Mouse (Mus musculus): ENCODE measurements around the gene B430306N03Rik.
A peak's percentile ranks its signal among the peaks of the same experiment; 100 is the strongest.

Gene B430306N03Rik

DNA sequence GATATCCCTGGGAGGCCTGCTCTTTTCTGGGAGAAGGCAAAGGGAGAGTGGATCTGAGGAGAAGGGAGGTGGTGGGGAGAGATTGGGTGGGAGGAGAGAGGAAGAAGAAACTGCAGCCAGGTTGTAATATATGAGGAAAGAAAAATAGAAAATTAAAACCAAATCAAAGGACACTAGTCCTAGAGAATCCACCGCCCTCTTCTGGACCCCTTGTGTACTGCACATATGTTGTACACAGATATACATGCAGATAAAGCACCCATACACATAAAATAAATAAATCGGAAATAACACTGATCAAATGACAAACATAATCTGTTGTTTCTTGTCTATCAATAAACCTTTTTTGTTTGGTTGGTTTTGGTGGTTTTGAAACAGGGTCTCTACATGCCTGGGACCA lies 28.7 kb upstream of the B430306N03Rik start:
- no peaks in the 10 kb centered on the region for H3K27me3 ChIP-seq (ENCODE audit: control insufficient read depth, insufficient read depth, low read length, poor library complexity, severe bottlenecking)
- peak; percentile 65 for DNase-seq (ENCODE audit: low read depth, low spot score)
- H3K36me3 ChIP-seq (ENCODE audit: control insufficient read depth, insufficient read depth, low read length, poor library complexity, severe bottlenecking) = no peaks in the 10 kb centered on the region

- Histone ChIP-seq H3K36me3 (ENCODE audit: control insufficient read depth, insufficient read depth, low read length, poor library complexity, severe bottlenecking) (no peaks in the 10 kb centered on the region), H3K27me3 (ENCODE audit: control insufficient read depth, insufficient read depth, low read length, poor library complexity, severe bottlenecking) (no peaks in the 10 kb centered on the region)
- DNase-seq (ENCODE audit: low read depth, low spot score) = peak; percentile 82
Measured at GRCm38 (mm10) chr17:48293500-48294194, 22.3 kb upstream of the B430306N03Rik start.

DNA sequence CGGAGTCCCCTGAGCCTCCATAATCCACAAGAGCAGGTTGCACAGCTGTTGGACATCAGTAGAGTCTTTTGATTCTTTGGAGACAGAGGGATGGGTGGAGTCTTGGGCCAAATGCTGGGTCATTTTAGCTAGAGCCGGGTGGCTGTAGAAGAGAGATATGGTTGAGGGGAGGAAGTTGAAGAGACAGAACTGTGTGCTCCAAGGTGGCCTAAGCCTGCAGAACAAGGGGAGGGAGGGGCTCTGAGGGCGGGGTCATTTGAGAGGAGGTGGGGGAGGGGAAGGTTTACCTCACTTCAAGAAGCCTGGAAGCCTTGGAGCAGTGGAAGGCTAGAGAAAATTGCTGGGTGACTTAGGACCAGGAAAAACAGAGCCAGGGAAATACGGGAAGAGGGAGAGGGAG lies 16.7 kb upstream of the B430306N03Rik start, which contains the start of gene Treml2:
TSS of gene Treml2 (plus strand) at position 296 of the 400 bp plus-strand sequence.
- Histone ChIP-seq H3K36me3 (ENCODE audit: control insufficient read depth, insufficient read depth, low read length, poor library complexity, severe bottlenecking) (peaks cover 1% of the 10 kb centered on the region; the same call in 1 of the 2 replicates), H3K27me3 (ENCODE audit: control insufficient read depth, insufficient read depth, low read length, poor library complexity, severe bottlenecking) (no peaks in the 10 kb centered on the region)
- DNase-seq (ENCODE audit: low read depth, low spot score) = peak; percentile 66

DNA sequence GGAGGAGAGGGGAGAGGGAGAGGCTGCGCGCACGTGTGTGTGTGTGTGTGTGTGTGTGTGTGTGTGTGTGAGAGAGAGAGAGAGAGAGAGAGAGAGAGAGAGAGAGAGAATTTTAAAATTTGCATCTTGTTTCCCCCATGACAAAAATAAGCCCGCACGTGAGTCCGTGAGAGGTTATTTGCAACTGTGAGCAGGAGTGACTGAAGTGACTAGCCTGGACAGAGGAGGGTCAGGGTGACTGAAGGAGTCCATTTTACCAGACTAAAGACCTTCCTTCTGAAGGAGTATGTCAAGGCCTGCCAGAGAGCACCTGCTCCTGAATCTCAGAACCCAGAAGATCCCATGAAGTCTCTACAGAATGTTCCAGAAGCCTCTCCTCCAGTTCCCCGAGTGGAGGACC lies 16.2 kb upstream of the B430306N03Rik start:
- H3K36me3 ChIP-seq (ENCODE audit: control insufficient read depth, insufficient read depth, low read length, poor library complexity, severe bottlenecking) = peaks cover 1% of the 10 kb centered on the region; the same call in 1 of the 2 replicates
- DNase-seq (ENCODE audit: low read depth, low spot score) = peak; percentile 90
- no peaks in the 10 kb centered on the region for H3K27me3 ChIP-seq (ENCODE audit: control insufficient read depth, insufficient read depth, low read length, poor library complexity, severe bottlenecking)

DNA sequence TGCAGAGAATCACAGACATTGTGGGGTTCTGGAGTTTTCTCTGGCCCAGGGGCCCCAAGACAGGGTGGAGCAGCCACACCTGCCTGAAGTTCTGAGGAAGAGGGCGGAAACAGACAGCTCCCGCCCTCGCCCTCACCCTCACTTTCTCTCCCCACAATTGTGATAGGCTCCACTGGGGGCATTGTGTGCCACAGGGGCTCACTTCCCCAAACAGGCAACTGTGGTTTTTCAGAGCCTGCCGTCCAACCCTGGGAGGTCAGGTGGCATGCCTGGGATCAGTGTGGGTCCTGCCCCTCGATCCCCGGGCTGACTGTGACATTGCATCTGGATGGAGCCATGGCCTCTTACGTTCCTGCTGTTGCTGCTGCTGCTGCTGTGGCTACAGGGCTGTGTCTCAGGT lies 15.7 kb upstream of the B430306N03Rik start:
- peak; percentile 91 for DNase-seq (ENCODE audit: low read depth, low spot score)
- H3K36me3 ChIP-seq (ENCODE audit: control insufficient read depth, insufficient read depth, low read length, poor library complexity, severe bottlenecking) = peaks cover 1% of the 10 kb centered on the region; the same call in 1 of the 2 replicates
- H3K27me3 ChIP-seq (ENCODE audit: control insufficient read depth, insufficient read depth, low read length, poor library complexity, severe bottlenecking) = no peaks in the 10 kb centered on the region

GRCm38 (mm10) chr17:48300861-48301260 lies 15.1 kb upstream of the B430306N03Rik start:
- Histone ChIP-seq H3K27me3 (ENCODE audit: control insufficient read depth, insufficient read depth, low read length, poor library complexity, severe bottlenecking) (no peaks in the 10 kb centered on the region), H3K36me3 (ENCODE audit: control insufficient read depth, insufficient read depth, low read length, poor library complexity, severe bottlenecking) (peaks cover 1% of the 10 kb centered on the region; the same call in 1 of the 2 replicates)
- DNase-seq (ENCODE audit: low read depth, low spot score) = peak; percentile 68

DNA sequence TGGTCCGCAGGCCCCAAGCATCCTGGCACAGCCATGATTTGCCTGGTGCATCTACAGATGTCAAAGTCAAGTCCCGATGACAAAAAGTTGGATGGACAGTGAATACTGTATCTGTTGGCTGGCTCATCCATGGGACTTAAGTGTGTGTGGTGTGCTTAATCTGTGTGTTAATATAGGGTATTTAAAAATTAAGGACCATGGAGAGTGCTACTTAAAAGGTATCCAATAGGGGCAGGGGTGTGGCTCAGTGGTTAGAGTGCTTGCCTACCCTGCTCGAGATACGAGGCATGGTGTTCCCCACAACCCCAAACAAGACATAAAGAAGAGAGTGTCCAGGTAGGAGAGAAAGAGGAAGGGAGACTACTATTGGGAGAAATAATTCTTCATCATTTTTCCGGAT lies 14.1 kb upstream of the B430306N03Rik start:
- Histone ChIP-seq H3K27me3 (ENCODE audit: control insufficient read depth, insufficient read depth, low read length, poor library complexity, severe bottlenecking) (no peaks in the 10 kb centered on the region), H3K36me3 (ENCODE audit: control insufficient read depth, insufficient read depth, low read length, poor library complexity, severe bottlenecking) (peaks cover 1% of the 10 kb centered on the region; the same call in 1 of the 2 replicates)
- no peak for DNase-seq (ENCODE audit: low read depth, low spot score)

DNA sequence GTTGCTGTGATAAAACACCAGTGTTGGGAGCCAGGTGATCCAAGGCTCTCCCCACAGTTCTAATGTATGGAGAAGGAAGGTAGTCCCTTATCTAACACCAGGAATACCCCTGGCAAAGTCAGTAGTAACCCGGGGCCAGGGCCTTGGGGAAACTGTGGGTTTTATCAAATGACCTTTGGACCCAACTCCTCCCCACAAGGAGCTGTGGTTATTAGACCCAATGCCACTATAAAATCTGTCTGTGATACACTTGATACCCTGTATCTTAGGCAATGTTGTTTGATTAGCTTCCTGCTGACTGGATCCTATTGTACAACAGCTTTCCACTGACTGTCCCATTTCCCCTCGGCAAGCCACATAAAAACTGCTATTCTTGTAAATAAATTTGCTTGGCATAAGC lies 3.8 kb upstream of the B430306N03Rik start:
- no peaks in the 10 kb centered on the region; the same call in 1 of the 2 replicates for H3K27me3 ChIP-seq (ENCODE audit: control insufficient read depth, insufficient read depth, low read length, poor library complexity, severe bottlenecking)
- H3K36me3 ChIP-seq (ENCODE audit: control insufficient read depth, insufficient read depth, low read length, poor library complexity, severe bottlenecking) = peaks cover under 1% of the 10 kb centered on the region

GRCm38 (mm10) chr17:48318686-48319085 lies 2.7 kb downstream of the B430306N03Rik start:
- Histone ChIP-seq H3K36me3 (ENCODE audit: control insufficient read depth, insufficient read depth, low read length, poor library complexity, severe bottlenecking) (no peaks in the 10 kb centered on the region), H3K27me3 (ENCODE audit: control insufficient read depth, insufficient read depth, low read length, poor library complexity, severe bottlenecking) (no peaks in the 10 kb centered on the region)
- DNase-seq (ENCODE audit: low read depth, low spot score) = no peak

More for the DNA sequence above, 3.8 kb upstream of the B430306N03Rik start:
- DNase-seq (ENCODE audit: low read depth, low spot score) = no peak

- Histone ChIP-seq H3K36me3 (ENCODE audit: control insufficient read depth, insufficient read depth, low read length, poor library complexity, severe bottlenecking) (no peaks in the 10 kb centered on the region), H3K27me3 (ENCODE audit: control insufficient read depth, insufficient read depth, low read length, poor library complexity, severe bottlenecking) (no peaks in the 10 kb centered on the region)
- DNase-seq (ENCODE audit: low read depth, low spot score) = no peak
Measured at GRCm38 (mm10) chr17:48321279-48321678, 5.3 kb downstream of the B430306N03Rik start.

- Histone ChIP-seq H3K27me3 (ENCODE audit: control insufficient read depth, insufficient read depth, low read length, poor library complexity, severe bottlenecking) (no peaks in the 10 kb centered on the region), H3K36me3 (ENCODE audit: control insufficient read depth, insufficient read depth, low read length, poor library complexity, severe bottlenecking) (no peaks in the 10 kb centered on the region)
- DNase-seq (ENCODE audit: low read depth, low spot score) = no peak
Measured at GRCm38 (mm10) chr17:48323236-48323635, 7.3 kb downstream of the B430306N03Rik start.

GRCm38 (mm10) chr17:48324258-48324657 lies 8.3 kb downstream of the B430306N03Rik start:
- no peaks in the 10 kb centered on the region for H3K36me3 ChIP-seq (ENCODE audit: control insufficient read depth, insufficient read depth, low read length, poor library complexity, severe bottlenecking)
- DNase-seq (ENCODE audit: low read depth, low spot score) = no peak
- no peaks in the 10 kb centered on the region for H3K27me3 ChIP-seq (ENCODE audit: control insufficient read depth, insufficient read depth, low read length, poor library complexity, severe bottlenecking)

DNA sequence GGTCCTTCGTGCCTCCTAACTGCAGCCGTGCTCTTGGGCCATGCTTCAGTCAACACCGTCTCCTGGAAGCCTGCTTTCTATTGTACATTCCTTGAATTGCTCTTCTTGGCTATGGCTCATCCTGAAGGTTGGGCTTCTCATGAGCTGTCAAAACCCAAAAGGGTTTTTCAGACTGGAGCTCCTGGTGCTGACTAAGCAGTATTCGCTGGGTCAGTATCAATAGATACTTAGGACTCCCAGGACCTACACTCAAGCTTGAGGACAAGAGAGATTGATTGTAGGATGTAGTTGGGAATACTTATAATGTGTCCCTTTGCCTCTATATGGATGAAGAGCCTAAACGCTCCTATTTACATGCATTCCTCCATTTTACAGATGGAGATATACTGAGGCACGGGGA lies 9.2 kb downstream of the B430306N03Rik start:
- no peaks in the 10 kb centered on the region for H3K36me3 ChIP-seq (ENCODE audit: control insufficient read depth, insufficient read depth, low read length, poor library complexity, severe bottlenecking)
- no peaks in the 10 kb centered on the region for H3K27me3 ChIP-seq (ENCODE audit: control insufficient read depth, insufficient read depth, low read length, poor library complexity, severe bottlenecking)
- DNase-seq (ENCODE audit: low read depth, low spot score) = no peak

DNA sequence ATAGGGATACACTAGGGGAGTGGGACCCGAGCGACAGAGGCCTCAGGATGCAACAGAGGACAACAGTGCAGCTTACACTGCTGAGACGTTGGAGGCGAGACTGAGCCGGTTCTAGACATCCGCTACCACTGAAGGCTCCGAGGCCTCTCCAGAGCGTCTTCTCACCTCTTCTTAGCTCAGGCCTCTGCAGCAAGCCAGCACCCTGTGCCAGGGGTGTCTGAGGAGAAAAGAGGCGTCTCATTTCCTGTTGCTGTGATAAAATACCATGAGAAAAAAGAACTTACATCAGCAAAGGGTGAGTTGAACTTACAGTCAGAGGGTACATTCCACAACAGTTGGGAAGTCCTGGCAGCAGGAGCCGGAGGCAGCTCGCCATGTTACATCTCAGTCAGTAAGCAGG lies 9.7 kb downstream of the B430306N03Rik start:
- Histone ChIP-seq H3K27me3 (ENCODE audit: control insufficient read depth, insufficient read depth, low read length, poor library complexity, severe bottlenecking) (no peaks in the 10 kb centered on the region), H3K36me3 (ENCODE audit: control insufficient read depth, insufficient read depth, low read length, poor library complexity, severe bottlenecking) (no peaks in the 10 kb centered on the region)
- no peak for DNase-seq (ENCODE audit: low read depth, low spot score)

DNA sequence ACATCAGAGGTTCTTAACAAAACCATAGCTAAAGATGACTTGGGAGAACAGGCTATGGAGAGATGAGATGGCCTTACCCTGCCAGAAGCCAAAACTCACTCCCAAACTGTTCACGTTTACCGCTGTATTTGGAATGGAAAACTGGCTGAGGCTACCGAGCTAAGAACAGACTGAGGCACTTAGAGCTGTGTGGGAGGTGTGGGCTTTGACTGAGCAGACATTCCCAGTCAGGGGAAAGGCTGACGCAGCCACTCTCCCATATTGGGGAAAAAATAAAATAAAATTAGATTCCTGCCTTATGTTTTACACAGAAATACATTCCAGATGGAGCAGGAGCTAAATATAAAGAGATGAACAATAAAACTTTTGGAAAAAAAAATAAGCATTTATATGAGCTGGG lies 10.7 kb downstream of the B430306N03Rik start:
- no peaks in the 10 kb centered on the region for H3K27me3 ChIP-seq (ENCODE audit: control insufficient read depth, insufficient read depth, low read length, poor library complexity, severe bottlenecking)
- no peaks in the 10 kb centered on the region for H3K36me3 ChIP-seq (ENCODE audit: control insufficient read depth, insufficient read depth, low read length, poor library complexity, severe bottlenecking)
- DNase-seq (ENCODE audit: low read depth, low spot score) = no peak

GRCm38 (mm10) chr17:48332524-48332923 lies 16.6 kb downstream of the B430306N03Rik start:
- no peaks in the 10 kb centered on the region for H3K36me3 ChIP-seq (ENCODE audit: control insufficient read depth, insufficient read depth, low read length, poor library complexity, severe bottlenecking)
- no peaks in the 10 kb centered on the region; the same call in 1 of the 2 replicates for H3K27me3 ChIP-seq (ENCODE audit: control insufficient read depth, insufficient read depth, low read length, poor library complexity, severe bottlenecking)
- DNase-seq (ENCODE audit: low read depth, low spot score) = no peak
